Mouse (Mus musculus) ES-Bruce4 (cell line): Measurements from ENCODE around the gene Ttll11. TPM values are rescaled to one million over a fixed set of nuclear protein-coding genes. Genes with fewer than 3 reads are reported as not detected.

Source experiments
- H3K27ac ChIP-seq: 2 replicates; pipeline ENCODE4 v1.5.1; 2012; ENCODE audit warnings: low read length, inconsistent platforms; ENCODE audit not compliant: insufficient read depth
- H3K27me3 ChIP-seq: 2 replicates; pipeline ENCODE4 v1.6.1; 2012; ENCODE audit warnings: mild to moderate bottlenecking, low read length, inconsistent platforms; ENCODE audit not compliant: control insufficient read depth, poor library complexity, insufficient read depth, severe bottlenecking
- H3K36me3 ChIP-seq: 2 replicates; pipeline ENCODE4 v1.6.1; 2012; ENCODE audit warnings: inconsistent platforms, mild to moderate bottlenecking, low read length, moderate library complexity; ENCODE audit not compliant: control insufficient read depth, poor library complexity, insufficient read depth, severe bottlenecking
- H3K4me1 ChIP-seq: one replicate; pipeline ENCODE4 v1.8.1; 2011; ENCODE audit warnings: low read length; ENCODE audit not compliant: control insufficient read depth, insufficient read depth
- H3K4me3 ChIP-seq: 2 replicates; pipeline ENCODE4 v1.5.1; 2011; ENCODE audit warnings: low read depth, mild to moderate bottlenecking, low read length
- H3K9ac ChIP-seq: 2 replicates; pipeline ENCODE4 v1.6.1; 2012; ENCODE audit warnings: low read depth, mild to moderate bottlenecking, inconsistent platforms; ENCODE audit not compliant: poor library complexity, severe bottlenecking
- H3K9me3 ChIP-seq: replicated peaks from 2 replicates; pipeline ENCODE4 v1.6.1; 2012; ENCODE audit warnings: mild to moderate bottlenecking, low read length, inconsistent platforms; ENCODE audit not compliant: control insufficient read depth, poor library complexity, insufficient read depth, severe bottlenecking
- CTCF ChIP-seq: IDR thresholded peaks from one replicate; pipeline ENCODE4 v1.8.1; 2011; ENCODE audit warnings: low read depth, low read length
- EP300 ChIP-seq: IDR thresholded peaks from 2 replicates; pipeline ENCODE4 v1.6.1; 2011; ENCODE audit warnings: low read depth, low read length; ENCODE audit not compliant: insufficient read depth
- POLR2A ChIP-seq: IDR thresholded peaks from one replicate; pipeline ENCODE4 v1.8.1; 2011; ENCODE audit warnings: low read length; ENCODE audit not compliant: insufficient read depth
- polyA plus RNA-seq: library from polyadenylated mRNA; stranded (reverse); fragments of >200 nt; gene quantifications from 2 replicates; pipeline ENCODE4 v1.2.4, GENCODE M21; 2011; ENCODE audit warnings: low read depth; ENCODE audit not compliant: missing spikeins, insufficient read depth, insufficient read length

The Ttll11 gene
- polyA plus RNA-seq, 1 experiment: not detected

DNA sequence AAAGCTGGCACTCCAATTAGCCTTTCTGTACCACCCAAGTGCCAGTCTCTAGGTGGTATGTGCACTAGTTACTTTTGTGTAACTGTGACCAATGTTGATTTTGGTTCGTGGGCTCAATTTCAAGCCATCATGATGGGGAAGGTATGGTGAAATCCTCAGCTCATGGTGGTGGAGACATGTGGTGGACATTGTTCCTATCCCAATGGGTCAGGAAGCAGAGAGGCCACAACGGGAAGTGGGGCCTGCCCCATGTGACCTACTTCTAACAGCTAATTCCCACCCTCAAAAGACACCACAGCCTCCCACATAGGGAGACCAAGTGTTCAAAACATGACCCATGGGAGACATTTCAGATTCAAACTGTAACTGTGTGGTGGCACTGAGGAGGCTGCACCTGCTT is 17.0 kb upstream of the Ttll11 start:
- Histone ChIP-seq H3K27ac (no peak overlapping the region), H3K9me3 (no peaks in the 10 kb centered on the region), H3K9ac (no peak overlapping the region), H3K4me3 (no peak overlapping the region), H3K36me3 (no peaks in the 10 kb centered on the region), H3K27me3 (no peaks in the 10 kb centered on the region), H3K4me1 (no peaks in the 10 kb centered on the region)
- TF ChIP-seq EP300: no peak
- no peak for TF ChIP-seq CTCF
- TF ChIP-seq POLR2A: no peak

DNA sequence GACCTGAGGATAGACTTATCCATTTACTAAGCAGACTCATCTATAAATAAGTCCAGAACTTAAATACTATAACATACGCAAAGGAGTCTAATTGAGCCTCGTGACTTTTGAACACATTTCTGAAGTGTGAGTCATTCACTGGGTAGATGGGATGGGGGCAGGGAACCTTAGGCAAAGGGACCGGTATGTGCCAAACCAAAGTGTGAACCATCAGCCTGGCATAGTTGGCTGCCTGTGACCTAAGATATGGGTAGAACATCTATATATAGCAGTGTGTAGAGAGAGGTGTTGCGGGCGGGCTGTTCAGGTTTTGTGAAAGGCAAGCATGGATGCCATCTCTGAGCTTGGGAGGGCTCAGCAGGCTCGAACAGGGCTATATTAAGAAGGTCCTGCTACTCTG is 14.6 kb upstream of the Ttll11 start:
- Histone ChIP-seq H3K9me3 (no peaks in the 10 kb centered on the region), H3K27me3 (peaks cover 2% of the 10 kb centered on the region; the same call in 1 of the 2 replicates), H3K9ac (no peak overlapping the region), H3K4me3 (no peak overlapping the region), H3K4me1 (no peaks in the 10 kb centered on the region), H3K36me3 (no peaks in the 10 kb centered on the region), H3K27ac (no peak overlapping the region)
- TF ChIP-seq EP300: no peak
- no peak for TF ChIP-seq CTCF
- no peak for TF ChIP-seq POLR2A

DNA sequence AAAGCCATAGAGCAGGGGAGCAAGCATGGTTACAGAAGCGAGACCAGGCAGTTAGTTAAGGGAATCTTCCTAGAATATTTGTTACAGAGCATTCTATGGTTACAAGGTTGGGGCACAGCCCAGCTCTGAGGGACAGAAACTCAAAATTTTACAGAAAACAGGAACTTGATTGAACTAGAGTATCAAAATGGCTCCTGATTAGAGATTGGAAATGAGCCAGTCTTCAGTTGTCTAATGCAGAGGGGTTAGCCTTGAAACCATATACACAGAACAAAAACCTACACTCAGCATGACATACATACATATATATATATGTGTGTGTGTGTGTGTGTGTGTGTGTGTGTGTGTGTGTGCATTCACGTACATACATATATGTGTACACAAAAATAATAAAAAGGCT is 13.8 kb upstream of the Ttll11 start:
- Histone ChIP-seq H3K27ac (no peak overlapping the region), H3K4me1 (no peaks in the 10 kb centered on the region), H3K36me3 (no peaks in the 10 kb centered on the region), H3K4me3 (no peak overlapping the region), H3K9ac (no peak overlapping the region), H3K27me3 (peaks cover 2% of the 10 kb centered on the region; the same call in 1 of the 2 replicates), H3K9me3 (no peaks in the 10 kb centered on the region)
- TF ChIP-seq EP300: no peak
- no peak for TF ChIP-seq CTCF
- TF ChIP-seq POLR2A: no peak

DNA sequence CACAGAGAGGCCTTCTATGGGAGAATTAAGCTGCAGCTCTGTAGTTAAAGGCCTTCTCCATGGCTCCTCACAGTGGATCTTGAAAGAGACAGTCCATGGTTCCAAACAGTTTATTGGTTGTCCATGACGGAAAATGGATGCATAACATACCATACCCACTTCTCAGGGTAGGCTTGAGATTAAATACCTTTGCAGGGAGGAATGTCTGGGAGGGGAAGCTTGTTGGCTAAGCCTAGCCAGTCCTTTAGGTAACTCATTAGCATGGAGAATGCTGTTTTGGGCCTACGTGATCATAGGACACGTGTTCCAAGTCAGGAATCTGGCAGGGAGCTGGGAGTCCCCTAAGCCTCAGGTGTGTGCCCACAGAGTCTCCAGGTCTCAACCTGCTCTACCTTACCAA is 12.5 kb upstream of the Ttll11 start:
- Histone ChIP-seq H3K36me3 (no peaks in the 10 kb centered on the region), H3K4me3 (no peak overlapping the region), H3K9me3 (no peaks in the 10 kb centered on the region), H3K27ac (no peak overlapping the region), H3K4me1 (no peaks in the 10 kb centered on the region), H3K9ac (no peak overlapping the region), H3K27me3 (peaks cover 2% of the 10 kb centered on the region; the same call in 1 of the 2 replicates)
- TF ChIP-seq POLR2A: no peak
- no peak for TF ChIP-seq EP300

DNA sequence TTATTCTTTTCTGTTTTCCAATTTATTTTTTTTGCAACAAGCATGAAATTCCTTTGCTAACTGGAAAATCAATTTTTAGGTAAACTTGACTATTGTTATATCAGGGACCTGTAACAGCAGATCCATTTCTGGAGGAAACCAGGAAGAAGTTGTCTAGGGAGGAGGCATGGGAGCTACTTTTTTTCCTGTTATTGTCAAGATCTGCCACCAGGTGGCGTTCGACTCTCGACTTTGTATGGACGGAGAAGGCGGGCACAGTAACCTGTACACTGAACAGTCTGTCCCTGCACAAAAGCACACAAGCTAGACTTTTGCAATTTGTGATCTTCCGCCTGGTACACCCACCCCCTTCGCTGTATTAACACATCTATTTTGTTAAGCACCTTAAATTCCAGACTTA is 4.2 kb upstream of the Ttll11 start:
- Histone ChIP-seq H3K4me3 (no peak overlapping the region), H3K9ac (no peak overlapping the region), H3K27me3 (no peaks in the 10 kb centered on the region; the same call in 1 of the 2 replicates), H3K27ac (no peak overlapping the region), H3K4me1 (peaks cover 1% of the 10 kb centered on the region), H3K9me3 (no peaks in the 10 kb centered on the region), H3K36me3 (no peaks in the 10 kb centered on the region)
- no peak for TF ChIP-seq EP300
- TF ChIP-seq CTCF: peak; percentile 76
- no peak for TF ChIP-seq POLR2A

DNA sequence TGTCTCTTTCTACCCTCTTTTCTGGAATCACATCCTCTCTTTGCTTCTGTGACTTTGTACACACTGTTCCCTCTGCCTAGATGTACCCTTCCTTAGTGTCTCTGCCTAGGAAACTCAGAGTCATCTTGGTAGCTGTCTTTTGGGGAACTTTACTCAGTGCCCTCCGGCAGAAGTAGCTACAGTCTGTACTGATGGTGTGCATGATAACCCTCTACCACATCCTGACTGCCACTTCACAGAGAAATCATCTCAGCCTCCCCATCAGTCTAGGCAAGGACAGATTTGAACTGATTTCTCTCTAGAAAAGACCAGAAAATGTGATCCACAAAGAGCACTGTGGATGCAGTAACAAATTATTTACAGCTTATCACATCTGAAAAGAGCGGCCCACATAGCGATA is 2.2 kb upstream of the Ttll11 start:
- no peaks in the 10 kb centered on the region for H3K9me3 ChIP-seq
- peaks cover 1% of the 10 kb centered on the region for H3K4me1 ChIP-seq
- H3K36me3 ChIP-seq: no peaks in the 10 kb centered on the region
- no peak for TF ChIP-seq POLR2A
- no peak for TF ChIP-seq EP300
- TF ChIP-seq CTCF: no peak
- H3K27me3 ChIP-seq: no peaks in the 10 kb centered on the region; the same call in 1 of the 2 replicates
- no peak overlapping the region for H3K27ac ChIP-seq
- H3K4me3 ChIP-seq: no peak overlapping the region
- no peak overlapping the region for H3K9ac ChIP-seq
